Comparison of ENCODE assay signal across 16 mouse cellular contexts in the genomic region with DNA sequence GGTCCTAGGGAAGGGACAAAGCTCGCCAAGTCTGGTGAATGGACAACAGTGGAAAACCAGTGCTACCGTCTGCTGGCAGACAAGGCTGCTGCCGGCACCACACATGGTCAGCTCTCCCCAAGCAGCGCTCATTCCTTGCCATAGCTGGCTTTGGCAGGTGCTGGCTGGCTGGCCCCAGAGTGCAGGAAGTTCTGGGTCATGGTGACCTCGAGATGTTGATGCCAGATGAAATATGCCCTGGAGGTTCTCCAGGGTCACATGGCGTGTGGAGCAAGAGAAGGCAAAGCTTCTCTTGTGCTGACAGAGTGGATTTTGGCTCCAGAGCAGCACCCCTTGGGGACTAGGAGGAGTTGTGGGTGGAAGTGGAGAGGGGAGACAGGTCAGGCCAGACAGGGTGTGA.
A peak's percentile ranks its signal among the peaks of the same experiment; 100 is the strongest.
DNase-seq lines count a peak whose midpoint lies in the region; ATAC-seq and TF ChIP-seq lines count a peak whose summit lies in the region.
"Had no signal": no experiment of that assay in that cellular context is flagged by ENCODE, and none has a peak within 500 bp of the region (broad histone marks: within the 10 kb centered on the region; RNA-seq: fewer than 3 reads in every experiment).

No protein-coding gene starts in this region.

- intact Hi-C loops in heart, adult 2 months (cut with DNase I), result no loop called here

- no peak overlapping the region for H3K4me3 ChIP-seq in heart, adult 2 months
- H3K4me3 ChIP-seq in heart, embryonic 12.5 days, result no peak overlapping the region
- no peak overlapping the region for H3K4me3 ChIP-seq in midbrain, embryonic 14.5 days (replicated peaks; ENCODE audit: low read depth, low read length)
- H3K4me3 ChIP-seq: neural tube, embryonic 15.5 days had no signal

- DNase-seq in heart, adult 2 months, result peak; percentile 50 to 68
- peak; percentile 91 to 97 for DNase-seq in adrenal gland, adult (ENCODE audit: inconsistent age in 2 of 2, low spot score in 1 of 2)
- DNase-seq in gastrocnemius, postnatal 10 days, result peak; percentile 37
- peak; percentile 35 to 52 for DNase-seq in kidney, postnatal 36 days
- no peak for DNase-seq in midbrain, embryonic 14.5 days
- no peak for DNase-seq in embryo, embryonic 10 days (ENCODE audit: low spot score)
- no peak for DNase-seq in embryo, embryonic 9.5 days (ENCODE audit: extremely low spot score)
- DNase-seq: B cell, adult 2 months; cerebellum, postnatal 36 days; layer of hippocampus, postnatal 36 days; thymus, postnatal 4 days had no signal

- no peaks in the 10 kb centered on the region for H3K27me3 ChIP-seq in heart, adult 2 months (ENCODE audit: control insufficient read depth, insufficient read depth, low read length)
- H3K27me3 ChIP-seq in heart, embryonic 12.5 days (replicated peaks), result no peaks in the 10 kb centered on the region
- no peaks in the 10 kb centered on the region for H3K27me3 ChIP-seq in midbrain, embryonic 14.5 days (ENCODE audit: control insufficient read depth, insufficient read depth, low read length)
- H3K27me3 ChIP-seq: neural tube, embryonic 15.5 days had no signal

- H3K9me3 ChIP-seq in heart, embryonic 12.5 days (replicated peaks), result no peaks in the 10 kb centered on the region
- H3K9me3 ChIP-seq in midbrain, embryonic 14.5 days (ENCODE audit: control insufficient read depth, low read length), result no peaks in the 10 kb centered on the region
- H3K9me3 ChIP-seq: neural tube, embryonic 15.5 days had no signal

- H3K4me2 ChIP-seq in heart, embryonic 12.5 days, result no peak overlapping the region
- no peak overlapping the region for H3K4me2 ChIP-seq in midbrain, embryonic 14.5 days (ENCODE audit: low read length)
- H3K4me2 ChIP-seq: midbrain, embryonic 11.5 days; neural tube, embryonic 15.5 days had no signal

- TF ChIP-seq EP300 in heart, adult 2 months (IDR thresholded peaks at IDR 0.05; ENCODE audit: insufficient read depth, low read depth, low read length), result no peak

- no peak for TF ChIP-seq POLR2A in heart, adult 2 months (IDR thresholded peaks at IDR 0.05; ENCODE audit: insufficient read depth, low read depth, low read length)

- TF ChIP-seq CTCF in heart, adult 2 months (IDR thresholded peaks at IDR 0.05), result no peak

- no peaks in the 10 kb centered on the region for H3K79me2 ChIP-seq in heart, adult 2 months (replicated peaks; ENCODE audit: control insufficient read depth, insufficient read depth, low read length)

- H3K36me3 ChIP-seq in heart, adult 2 months (ENCODE audit: control insufficient read depth, insufficient read depth, low read length), result no peaks in the 10 kb centered on the region
- no peaks in the 10 kb centered on the region for H3K36me3 ChIP-seq in heart, embryonic 12.5 days
- H3K36me3 ChIP-seq in midbrain, embryonic 14.5 days (ENCODE audit: control insufficient read depth, insufficient read depth, low read length), result no peaks in the 10 kb centered on the region
- H3K36me3 ChIP-seq: neural tube, embryonic 15.5 days had no signal

- H3K9ac ChIP-seq in heart, adult 2 months (ENCODE audit: low read depth, low read length), result no peak overlapping the region
- no peak overlapping the region for H3K9ac ChIP-seq in heart, embryonic 12.5 days
- H3K9ac ChIP-seq in midbrain, embryonic 14.5 days (replicated peaks; ENCODE audit: low read length), result no peak overlapping the region
- H3K9ac ChIP-seq: liver, embryonic 14.5 days; neural tube, embryonic 15.5 days had no signal

- 53% methylated on average over 6 of the region's 6 CpGs for WGBS in heart, adult 2 months
- WGBS in heart, embryonic 12.5 days, result 80% methylated on average over 6 of the region's 6 CpGs
- WGBS in midbrain, embryonic 14.5 days, result 87% methylated on average over 6 of the region's 6 CpGs

- H3K4me1 ChIP-seq in heart, adult 2 months (ENCODE audit: control insufficient read depth, insufficient read depth, low read length), result no peaks in the 10 kb centered on the region
- no peaks in the 10 kb centered on the region for H3K4me1 ChIP-seq in heart, embryonic 12.5 days (replicated peaks)
- H3K4me1 ChIP-seq in midbrain, embryonic 14.5 days (ENCODE audit: control insufficient read depth, insufficient read depth, low read length), result no peaks in the 10 kb centered on the region
- H3K4me1 ChIP-seq: neural tube, embryonic 15.5 days had no signal

- no peak overlapping the region for H3K27ac ChIP-seq in heart, adult 2 months
- H3K27ac ChIP-seq in heart, embryonic 12.5 days (ENCODE audit: poor library complexity, severe bottlenecking), result no peak overlapping the region
- H3K27ac ChIP-seq in midbrain, embryonic 14.5 days (replicated peaks; ENCODE audit: low read depth, low read length), result no peak overlapping the region
- H3K27ac ChIP-seq: liver, embryonic 14.5 days; neural tube, embryonic 15.5 days had no signal

- no peak for ATAC-seq in heart, embryonic 12.5 days (ENCODE audit: insufficient number of reproducible peaks, low FRiP score)
- ATAC-seq in midbrain, embryonic 14.5 days (ENCODE audit: low FRiP score, low TSS enrichment), result no peak
- ATAC-seq: inflammation-experienced regulatory T-cells, adult 6 months had no signal

Comparison
In these comparisons a context has a peak if more than half of its experiments do, and no peak if none do; other contexts are left out.
1. DNase-seq: peak in heart, adult 2 months (2 of 2), adrenal gland, adult (2 of 2), gastrocnemius, postnatal 10 days (single experiment) and kidney, postnatal 36 days (2 of 2); none in midbrain, embryonic 14.5 days (single experiment), embryo, embryonic 10 days (single experiment) and embryo, embryonic 9.5 days (single experiment).